Mouse (Mus musculus) hindbrain, embryonic 11.5 days (tissue): Measurements from ENCODE around the gene Zdhhc18. TPM values are rescaled to one million over a fixed set of nuclear protein-coding genes. Genes with fewer than 3 reads are reported as not detected.
A peak's percentile ranks its signal among the peaks of the same experiment; 100 is the strongest.

Experiments
- ATAC-seq: fragments of 200-750 bp; cut with Nextera tagmentation; 2 replicates; pipeline ENCODE4 v1.8.0; 2017; ENCODE audit warnings: mild to moderate bottlenecking, moderate TSS enrichment, moderate library complexity; ENCODE audit not compliant: low FRiP score
- DNase-seq: peaks from one replicate; pipeline ENCODE4 v3.0.0-alpha.2; 2015; ENCODE audit warnings: low spot score
- H3K27ac ChIP-seq: fragments of 300-500 bp; sonication (generic); 2 replicates; pipeline ENCODE4 v1.5.1; 2014; ENCODE audit warnings: mild to moderate bottlenecking, low read depth, low read length
- H3K27me3 ChIP-seq: fragments of 300-500 bp; sonication (generic); 2 replicates; pipeline ENCODE4 v1.6.1; 2014; ENCODE audit warnings: mild to moderate bottlenecking, low read length, moderate library complexity, mixed read lengths; ENCODE audit not compliant: control insufficient read depth, insufficient read depth
- H3K36me3 ChIP-seq: fragments of 300-500 bp; sonication (generic); 2 replicates; pipeline ENCODE4 v1.6.1; 2014; ENCODE audit warnings: mild to moderate bottlenecking, low read length, moderate library complexity, mixed read lengths; ENCODE audit not compliant: control insufficient read depth, insufficient read depth
- H3K4me1 ChIP-seq: fragments of 300-500 bp; sonication (generic); replicated peaks from 2 replicates; pipeline ENCODE4 v1.6.1; 2014; ENCODE audit warnings: low read length, mixed read lengths; ENCODE audit not compliant: control insufficient read depth, insufficient read depth
- H3K4me2 ChIP-seq: fragments of 300-500 bp; sonication (generic); replicated peaks from 2 replicates; pipeline ENCODE4 v1.6.1; 2014; ENCODE audit warnings: mild to moderate bottlenecking, low read depth, low read length
- H3K4me3 ChIP-seq: fragments of 300-500 bp; sonication (generic); 2 replicates; pipeline ENCODE4 v1.5.1; 2014; ENCODE audit warnings: low read depth, low read length
- H3K9ac ChIP-seq: fragments of 300-500 bp; sonication (generic); 2 replicates; pipeline ENCODE4 v1.6.1; 2014; ENCODE audit warnings: low read depth, low read length
- H3K9me3 ChIP-seq: fragments of 300-500 bp; sonication (generic); 2 replicates; pipeline ENCODE4 v1.6.1; 2016; ENCODE audit warnings: low read length; ENCODE audit not compliant: control insufficient read depth
- WGBS: fragments of 180-500 bp; shearing (Covaris S2); extraction: QIAGEN DNeasy Blood & Tissue Kit; methylation state at CpG from one replicate; pipeline ENCODE4 v1.1.7; 2014; 5-methylcytosine and 5-hydroxymethylcytosine counted together
- polyA plus RNA-seq: library from polyadenylated mRNA; unstranded; fragments of >200 nt; fragmentation: Nextera tagmentation; extraction: Ambion mirVana; gene quantifications from 2 replicates; pipeline ENCODE4 v1.2.1, GENCODE M21; 2014

The Zdhhc18 gene
- polyA plus RNA-seq, 1 experiment from 2014 or later = 2.8 TPM

- H3K9me3 ChIP-seq = no peaks in the 10 kb centered on the region
- H3K27me3 ChIP-seq = no peaks in the 10 kb centered on the region
- H3K36me3 ChIP-seq = no peaks in the 10 kb centered on the region
- H3K4me2 ChIP-seq = peak within 1 kb of the TSS; percentile 71
- H3K4me3 ChIP-seq = peak within 1 kb of the TSS; percentile 99
- ATAC-seq = peak; percentile 81
- peak within 1 kb of the TSS; percentile 76 for H3K9ac ChIP-seq
- WGBS = 8% methylated on average over 44 of the region's 44 CpGs
- peak; percentile 92 for DNase-seq
- peak within 1 kb of the TSS; percentile 56 for H3K27ac ChIP-seq
- 0 out of 2 replicates have a peak, but pooled peaks cover 3% of the 10 kb centered on the region for H3K4me1 ChIP-seq
These were observed 75.7 kb downstream of the Zdhhc18 start, which contains the start of gene Gpatch3 for GRCm38 (mm10) chr4:133574070-133574842. Gpatch3 (plus strand) TSS chr4:133574745.

- WGBS = 62% methylated on average over 10 of the region's 10 CpGs
- ATAC-seq = no peak
- Histone ChIP-seq H3K36me3 (no peaks in the 10 kb centered on the region), H3K27ac (no peak overlapping the region), H3K9ac (no peak overlapping the region), H3K9me3 (no peaks in the 10 kb centered on the region), H3K4me2 (no peak overlapping the region), H3K27me3 (no peaks in the 10 kb centered on the region), H3K4me3 (no peak overlapping the region), H3K4me1 (no peaks in the 10 kb centered on the region)
- DNase-seq = no peak
These were observed 79.9 kb downstream of the Zdhhc18 start for GRCm38 (mm10) chr4:133570066-133570466.

- H3K4me3 ChIP-seq = no peak overlapping the region
- H3K36me3 ChIP-seq = no peaks in the 10 kb centered on the region
- no peaks in the 10 kb centered on the region for H3K9me3 ChIP-seq
- H3K27me3 ChIP-seq = no peaks in the 10 kb centered on the region
- 73% methylated on average over 10 of the region's 10 CpGs for WGBS
- no peak overlapping the region for H3K27ac ChIP-seq
- ATAC-seq = no peak
- no peak for DNase-seq
- no peak overlapping the region for H3K9ac ChIP-seq
- no peak overlapping the region for H3K4me2 ChIP-seq
- no peaks in the 10 kb centered on the region for H3K4me1 ChIP-seq
These were observed 80.5 kb downstream of the Zdhhc18 start for GRCm38 (mm10) chr4:133569291-133570065.

GRCm38 (mm10) chr4:133567251-133567650, 82.7 kb downstream of the Zdhhc18 start:
- H3K9ac ChIP-seq = no peak overlapping the region
- H3K9me3 ChIP-seq = no peaks in the 10 kb centered on the region
- 33% methylated on average over 8 of the region's 8 CpGs for WGBS
- no peaks in the 10 kb centered on the region for H3K27me3 ChIP-seq
- no peaks in the 10 kb centered on the region for H3K4me1 ChIP-seq
- H3K36me3 ChIP-seq = no peaks in the 10 kb centered on the region
- ATAC-seq (no peak), DNase-seq (no peak)
- no peak overlapping the region for H3K4me2 ChIP-seq
- no peak overlapping the region for H3K4me3 ChIP-seq
- no peak overlapping the region for H3K27ac ChIP-seq

DNA sequence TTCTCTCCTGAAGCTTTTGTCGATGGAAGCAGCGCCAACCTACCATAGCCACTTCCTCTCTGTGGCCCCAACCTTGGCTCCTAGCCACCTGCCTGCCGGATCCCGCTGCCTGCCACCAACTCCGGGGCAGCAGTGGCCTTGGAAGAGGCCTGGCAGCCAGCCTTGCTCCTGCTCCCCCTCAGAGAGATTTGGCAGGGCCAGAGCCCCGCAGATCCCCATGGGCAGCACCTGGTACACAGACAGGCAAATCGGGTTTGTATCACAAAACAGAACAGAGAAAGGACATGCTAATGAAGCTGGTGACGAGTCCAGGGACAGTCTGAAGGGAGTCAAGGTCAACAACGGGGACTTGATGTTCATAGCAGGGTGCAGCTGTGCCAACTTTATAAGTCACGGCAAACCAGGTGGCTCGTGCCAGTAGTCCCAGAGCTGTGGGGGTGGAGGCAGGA, 86.8 kb downstream of the Zdhhc18 start:
- ATAC-seq (no peak), DNase-seq (no peak)
- no peaks in the 10 kb centered on the region for H3K36me3 ChIP-seq
- H3K9ac ChIP-seq = no peak overlapping the region
- no peaks in the 10 kb centered on the region for H3K9me3 ChIP-seq
- WGBS = 80% methylated on average over 11 of the region's 11 CpGs
- H3K27me3 ChIP-seq = no peaks in the 10 kb centered on the region
- H3K4me3 ChIP-seq = no peak overlapping the region
- no peak overlapping the region for H3K4me2 ChIP-seq
- no peaks in the 10 kb centered on the region for H3K4me1 ChIP-seq
- no peak overlapping the region for H3K27ac ChIP-seq

GRCm38 (mm10) chr4:133561622-133562021, 88.3 kb downstream of the Zdhhc18 start:
- H3K27ac ChIP-seq = no peak overlapping the region
- no peak overlapping the region for H3K4me2 ChIP-seq
- no peak overlapping the region for H3K9ac ChIP-seq
- H3K4me3 ChIP-seq = no peak overlapping the region
- no peaks in the 10 kb centered on the region for H3K27me3 ChIP-seq
- no peaks in the 10 kb centered on the region for H3K36me3 ChIP-seq
- DNase-seq = no peak
- no peaks in the 10 kb centered on the region for H3K4me1 ChIP-seq
- no peaks in the 10 kb centered on the region for H3K9me3 ChIP-seq
- no peak for ATAC-seq
- WGBS = 74% methylated on average over 4 of the region's 4 CpGs

DNA sequence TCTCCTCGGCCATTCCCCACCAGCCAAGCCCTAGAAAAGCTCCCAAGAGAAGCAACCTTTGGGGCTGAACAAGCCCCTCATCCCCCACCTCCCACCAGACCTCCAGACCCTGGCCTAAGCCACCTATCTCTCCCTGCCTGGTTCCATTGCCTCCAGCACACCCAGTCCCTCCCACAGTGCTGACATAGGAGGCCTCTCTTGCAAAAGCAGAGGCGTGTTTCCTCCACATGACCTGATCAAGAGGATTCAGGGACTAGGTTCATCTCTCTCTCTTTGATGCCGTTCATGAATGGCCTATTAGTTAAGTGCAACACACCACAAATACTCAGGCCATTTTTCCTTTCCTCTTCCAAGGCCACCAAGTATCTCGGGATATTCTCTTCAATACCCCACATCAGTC, 90.1 kb downstream of the Zdhhc18 start:
- no peak for ATAC-seq
- H3K4me3 ChIP-seq = no peak overlapping the region
- no peaks in the 10 kb centered on the region for H3K4me1 ChIP-seq
- no peaks in the 10 kb centered on the region for H3K27me3 ChIP-seq
- WGBS = 78% methylated on average over 4 of the region's 4 CpGs
- no peaks in the 10 kb centered on the region for H3K9me3 ChIP-seq
- no peak overlapping the region for H3K4me2 ChIP-seq
- H3K27ac ChIP-seq = no peak overlapping the region
- no peaks in the 10 kb centered on the region for H3K36me3 ChIP-seq
- no peak for DNase-seq
- H3K9ac ChIP-seq = no peak overlapping the region

- no peak for ATAC-seq
- Histone ChIP-seq H3K27me3 (no peaks in the 10 kb centered on the region), H3K9me3 (no peaks in the 10 kb centered on the region), H3K27ac (no peak overlapping the region), H3K36me3 (no peaks in the 10 kb centered on the region), H3K4me2 (no peak overlapping the region), H3K4me3 (no peak overlapping the region), H3K4me1 (no peaks in the 10 kb centered on the region), H3K9ac (no peak overlapping the region)
- DNase-seq = no peak
- WGBS = 33% methylated on average over 10 of the region's 10 CpGs
These were observed 92.8 kb downstream of the Zdhhc18 start for GRCm38 (mm10) chr4:133557041-133557717.
